Mouse (Mus musculus) common myeloid progenitor, adult 5-6 weeks (primary cell): ENCODE measurements at regions not wholly inside any gene's neighbourhood (a gene's known extent, or its start where the extent isn't known, plus 50 kb on each side); places are given as distances from the start of the nearest gene placed in this dataset.

Source experiments
- ATAC-seq: replicated peaks from 2 replicates; pipeline ENCODE4 v1.8.0; 2016; ENCODE audit warnings: low read depth, mild to moderate bottlenecking, moderate TSS enrichment, inconsistent platforms; ENCODE audit not compliant: poor library complexity, severe bottlenecking

- no peak for ATAC-seq
Measured at GRCm38 (mm10) chr16:29826927-29827326, 237.3 kb upstream of the Hes1 start.

- ATAC-seq, result no peak
Measured at GRCm38 (mm10) chr16:29827776-29828175, 236.4 kb upstream of the Hes1 start.

GRCm38 (mm10) chr16:29829457-29829856 is 234.7 kb upstream of the Hes1 start:
- no peak for ATAC-seq

- ATAC-seq, result no peak
Measured at GRCm38 (mm10) chr16:29830101-29830500, 234.1 kb upstream of the Hes1 start.

GRCm38 (mm10) chr16:29833298-29833697 is 230.9 kb upstream of the Hes1 start:
- ATAC-seq, result no peak

- peak; percentile 62 for ATAC-seq
Measured at GRCm38 (mm10) chr16:29833875-29834274, 230.3 kb upstream of the Hes1 start.

- no peak for ATAC-seq
Measured at GRCm38 (mm10) chr16:29834669-29835068, 229.5 kb upstream of the Hes1 start.

- ATAC-seq, result no peak
Measured at GRCm38 (mm10) chr16:29837025-29837629, 227.1 kb upstream of the Hes1 start.

GRCm38 (mm10) chr16:29837874-29838273 is 226.3 kb upstream of the Hes1 start:
- ATAC-seq, result no peak

- ATAC-seq, result peak; percentile 77
Measured at GRCm38 (mm10) chr16:29838981-29839661, 225.1 kb upstream of the Hes1 start.

- no peak for ATAC-seq
Measured at GRCm38 (mm10) chr16:29839662-29840001, 224.6 kb upstream of the Hes1 start.

GRCm38 (mm10) chr16:29840412-29840811 is 223.8 kb upstream of the Hes1 start:
- ATAC-seq, result no peak

- ATAC-seq, result no peak
Measured at GRCm38 (mm10) chr16:29841132-29841531, 223.1 kb upstream of the Hes1 start.

GRCm38 (mm10) chr16:29842071-29842470 is 222.1 kb upstream of the Hes1 start:
- no peak for ATAC-seq

GRCm38 (mm10) chr16:29843490-29843889 is 220.7 kb upstream of the Hes1 start:
- ATAC-seq, result no peak

GRCm38 (mm10) chr16:29844706-29845596 is 219.2 kb upstream of the Hes1 start:
- peak; percentile 33 for ATAC-seq

GRCm38 (mm10) chr16:29845597-29845986 is 218.6 kb upstream of the Hes1 start:
- peak; percentile 77 for ATAC-seq

- ATAC-seq, result no peak
Measured at GRCm38 (mm10) chr16:29847059-29847458, 217.1 kb upstream of the Hes1 start.

GRCm38 (mm10) chr16:29847734-29848133 is 216.4 kb upstream of the Hes1 start:
- peak; percentile 44 for ATAC-seq

- no peak for ATAC-seq
Measured at GRCm38 (mm10) chr16:29848527-29848926, 215.7 kb upstream of the Hes1 start.

GRCm38 (mm10) chr16:29849511-29849910 is 214.7 kb upstream of the Hes1 start:
- ATAC-seq, result no peak
